Mouse (Mus musculus) forebrain, embryonic 15.5 days (tissue): ENCODE measurements at regions not wholly inside any gene's neighbourhood (a gene's known extent, or its start where the extent isn't known, plus 50 kb on each side); places are given as distances from the start of the nearest gene placed in this dataset.
"Not testable (repeated sequence)": the region's sequence is repeated elsewhere in the genome, so short reads cannot be mapped to it uniquely, and the experiment has no call there.

Experiments
- ATAC-seq: fragments of 200-750 bp; cut with Nextera tagmentation; replicated peaks from 2 replicates; pipeline ENCODE4 v1.8.0; 2017; ENCODE audit warnings: mild to moderate bottlenecking, moderate TSS enrichment, moderate library complexity
- H3K27ac ChIP-seq: fragments of 300-500 bp; sonication (generic); replicated peaks from 2 replicates; pipeline ENCODE4 v1.5.1; 2015; ENCODE audit warnings: mild to moderate bottlenecking, inconsistent platforms
- H3K27me3 ChIP-seq: fragments of 300-500 bp; sonication (generic); 2 replicates; pipeline ENCODE4 v1.6.1; 2015; ENCODE audit warnings: inconsistent platforms
- H3K36me3 ChIP-seq: fragments of 300-500 bp; sonication (generic); 2 replicates; pipeline ENCODE4 v1.6.1; 2015; ENCODE audit warnings: mild to moderate bottlenecking, inconsistent platforms
- H3K4me1 ChIP-seq: fragments of 300-500 bp; sonication (generic); 2 replicates; pipeline ENCODE4 v1.6.1; 2015; ENCODE audit warnings: inconsistent platforms
- H3K4me2 ChIP-seq: fragments of 300-500 bp; sonication (generic); replicated peaks from 2 replicates; pipeline ENCODE4 v1.6.1; 2015; ENCODE audit warnings: mild to moderate bottlenecking, inconsistent platforms
- H3K4me3 ChIP-seq: fragments of 300-500 bp; sonication (generic); 2 replicates; pipeline ENCODE4 v1.5.1; 2015; ENCODE audit warnings: mild to moderate bottlenecking, inconsistent platforms
- H3K9ac ChIP-seq: fragments of 300-500 bp; sonication (generic); replicated peaks from 2 replicates; pipeline ENCODE4 v1.6.1; 2015; ENCODE audit warnings: mild to moderate bottlenecking, inconsistent platforms
- H3K9me3 ChIP-seq: fragments of 300-500 bp; sonication (generic); 2 replicates; pipeline ENCODE4 v1.6.1; 2016; ENCODE audit warnings: inconsistent platforms
- WGBS: fragments of 180-500 bp; shearing (Covaris S2); methylation state at CpG from one replicate; pipeline ENCODE4 v1.1.7; 2015; ENCODE audit warnings: mixed read lengths; 5-methylcytosine and 5-hydroxymethylcytosine counted together

DNA sequence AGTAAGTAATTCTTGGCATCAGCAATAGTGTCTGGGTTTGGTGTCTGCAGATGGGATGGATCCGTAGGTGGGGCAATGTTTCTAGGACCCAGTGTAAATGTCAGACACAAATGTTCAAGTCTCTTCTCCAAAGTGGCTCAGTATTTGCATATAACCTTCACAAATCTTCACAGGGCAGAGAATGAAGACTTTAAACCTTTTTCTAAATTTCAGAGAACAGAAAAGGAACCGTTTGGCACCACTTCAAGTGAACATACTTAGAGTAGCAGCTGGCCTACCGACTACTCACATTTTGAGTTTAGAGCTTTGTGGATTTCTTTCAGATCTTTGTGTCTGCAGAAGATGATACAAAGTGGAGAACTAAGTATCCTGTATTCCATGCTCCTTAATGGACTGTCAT is 1319.5 kb upstream of the Adam24 start:
- Histone ChIP-seq H3K27ac (no peak overlapping the region), H3K4me3 (no peak overlapping the region), H3K36me3 (no peaks in the 10 kb centered on the region), H3K9ac (no peak overlapping the region), H3K9me3 (no peaks in the 10 kb centered on the region), H3K4me1 (no peaks in the 10 kb centered on the region), H3K27me3 (no peaks in the 10 kb centered on the region), H3K4me2 (no peak overlapping the region)
- 78% methylated on average over 3 of the region's 3 CpGs for WGBS
- ATAC-seq, result no peak

DNA sequence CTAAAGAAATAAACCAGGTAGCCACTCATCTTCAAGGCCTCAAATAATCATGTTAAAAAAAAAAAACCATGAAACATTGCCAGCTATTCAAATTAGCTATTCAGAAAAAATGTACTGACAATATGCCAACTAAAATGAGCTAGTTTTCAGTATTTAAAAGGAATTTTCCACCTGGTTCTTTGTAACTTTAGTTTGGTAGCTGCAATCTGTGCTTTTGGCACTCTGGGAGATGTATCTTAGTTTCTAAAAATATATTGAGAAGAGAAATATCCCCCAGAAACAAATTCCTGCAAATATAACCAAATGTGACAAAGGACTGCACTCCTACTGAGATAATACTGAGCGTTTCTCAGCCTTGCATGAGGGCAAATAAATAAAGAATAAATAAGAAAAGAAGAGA is 1317.8 kb upstream of the Adam24 start:
- no peak overlapping the region for H3K4me2 ChIP-seq
- H3K36me3 ChIP-seq, result no peaks in the 10 kb centered on the region
- no peak overlapping the region for H3K9ac ChIP-seq
- H3K27ac ChIP-seq, result no peak overlapping the region
- H3K9me3 ChIP-seq, result no peaks in the 10 kb centered on the region
- no peak overlapping the region for H3K4me3 ChIP-seq
- 73% methylated on average over 1 of the region's 1 CpGs for WGBS
- no peaks in the 10 kb centered on the region for H3K4me1 ChIP-seq
- no peak for ATAC-seq
- H3K27me3 ChIP-seq, result no peaks in the 10 kb centered on the region

DNA sequence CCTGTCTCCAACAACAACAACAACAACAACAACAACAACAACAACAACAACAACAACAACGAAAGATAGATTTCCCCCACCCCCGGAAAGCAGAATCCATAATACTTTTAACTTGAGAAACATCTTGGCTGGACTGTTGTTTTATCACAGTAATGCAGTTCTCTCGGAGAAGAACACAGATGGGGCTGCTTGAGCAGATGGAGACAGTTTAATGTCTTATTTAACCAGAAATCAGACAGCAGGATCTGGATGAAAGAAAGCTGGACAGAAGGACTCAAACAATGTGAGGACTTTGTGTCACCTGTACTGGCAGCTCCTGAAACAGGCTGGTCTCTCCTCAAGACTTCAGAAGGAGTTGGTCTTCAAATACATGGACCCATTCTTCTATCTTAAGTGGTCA is 1317.0 kb upstream of the Adam24 start:
- WGBS, result 84% methylated on average over 3 of the region's 3 CpGs
- ATAC-seq, result no peak

GRCm38 (mm10) chr8:39366346-39366745 is 1308.5 kb upstream of the Adam24 start:
- WGBS, result 74% methylated on average over 2 of the region's 2 CpGs
- not testable (repeated sequence) for ATAC-seq, H3K4me3 ChIP-seq

More for the DNA sequence above, 1317.0 kb upstream of the Adam24 start:
- H3K27me3 ChIP-seq, result no peaks in the 10 kb centered on the region
- no peak overlapping the region for H3K4me3 ChIP-seq
- H3K9ac ChIP-seq, result no peak overlapping the region
- H3K9me3 ChIP-seq, result no peaks in the 10 kb centered on the region
- no peak overlapping the region for H3K4me2 ChIP-seq
- H3K4me1 ChIP-seq, result no peaks in the 10 kb centered on the region
- no peak overlapping the region for H3K27ac ChIP-seq
- H3K36me3 ChIP-seq, result no peaks in the 10 kb centered on the region

More at GRCm38 (mm10) chr8:39366346-39366745, 1308.5 kb upstream of the Adam24 start:
- not testable (repeated sequence) for H3K9me3 ChIP-seq, H3K27ac ChIP-seq, H3K4me2 ChIP-seq, H3K4me1 ChIP-seq, H3K27me3 ChIP-seq, H3K9ac ChIP-seq, H3K36me3 ChIP-seq
